35 mouse cellular contexts compared by ENCODE assay signal in genomic region chr6:54401503-54401902, GRCm38 (mm10). TPM values are rescaled to one million over a fixed set of nuclear protein-coding genes. Genes with fewer than 3 reads are reported as not detected.
"Had no signal": no experiment of that assay in that cellular context is flagged by ENCODE, and none has a peak within 500 bp of the region (broad histone marks: within the 10 kb centered on the region; RNA-seq: fewer than 3 reads in every experiment).

No protein-coding gene starts in this region.

- H3K27me3 ChIP-seq: limb, embryonic 12.5 days; limb, embryonic 13.5 days; limb, embryonic 15.5 days; liver, embryonic 12.5 days; liver, embryonic 13.5 days; liver, embryonic 15.5 days; lung, embryonic 15.5 days; midbrain, embryonic 12.5 days; midbrain, embryonic 13.5 days; midbrain, embryonic 15.5 days; neural tube, embryonic 12.5 days had no signal

- H3K9ac ChIP-seq: limb, embryonic 12.5 days; limb, embryonic 13.5 days; limb, embryonic 15.5 days; liver, embryonic 12.5 days; liver, embryonic 13.5 days; liver, embryonic 14.5 days; liver, embryonic 15.5 days; liver, postnatal 0 days; lung, embryonic 14.5 days; lung, embryonic 15.5 days; midbrain, embryonic 12.5 days; midbrain, embryonic 13.5 days; midbrain, embryonic 15.5 days; neural tube, embryonic 12.5 days had no signal

- ATAC-seq: liver, embryonic 12.5 days; liver, postnatal 0 days; lung, postnatal 0 days; midbrain, embryonic 13.5 days; midbrain, embryonic 15.5 days; midbrain, embryonic 16.5 days had no signal

- H3K27ac ChIP-seq: limb, embryonic 10.5 days; limb, embryonic 12.5 days; limb, embryonic 13.5 days; limb, embryonic 15.5 days; liver, embryonic 12.5 days; liver, embryonic 13.5 days; liver, embryonic 14.5 days; liver, embryonic 15.5 days; lung, embryonic 15.5 days; macrophage; midbrain, embryonic 10.5 days; midbrain, embryonic 12.5 days; midbrain, embryonic 13.5 days; midbrain, embryonic 15.5 days; neural tube, embryonic 12.5 days had no signal

- H3K9me3 ChIP-seq: limb, embryonic 10.5 days; limb, embryonic 12.5 days; limb, embryonic 13.5 days; limb, embryonic 15.5 days; liver, embryonic 12.5 days; liver, embryonic 13.5 days; liver, embryonic 15.5 days; lung, embryonic 15.5 days; midbrain, embryonic 10.5 days; midbrain, embryonic 12.5 days; midbrain, embryonic 13.5 days; midbrain, embryonic 15.5 days; neural tube, embryonic 12.5 days had no signal

- H3K36me3 ChIP-seq: limb, embryonic 10.5 days; limb, embryonic 12.5 days; limb, embryonic 13.5 days; limb, embryonic 15.5 days; liver, embryonic 12.5 days; liver, embryonic 13.5 days; liver, embryonic 15.5 days; lung, embryonic 15.5 days; midbrain, embryonic 10.5 days; midbrain, embryonic 12.5 days; midbrain, embryonic 13.5 days; midbrain, embryonic 15.5 days; neural tube, embryonic 12.5 days had no signal

- H3K4me3 ChIP-seq: limb, embryonic 10.5 days; limb, embryonic 12.5 days; limb, embryonic 13.5 days; limb, embryonic 15.5 days; liver, embryonic 12.5 days; liver, embryonic 13.5 days; liver, embryonic 15.5 days; lung, embryonic 15.5 days; megakaryocyte, embryonic 14.5 days; midbrain, embryonic 10.5 days; midbrain, embryonic 12.5 days; midbrain, embryonic 13.5 days; midbrain, embryonic 15.5 days; myocyte; neural tube, embryonic 12.5 days had no signal

- DNase-seq: left cerebral cortex, postnatal 4 days; liver; liver, embryonic 13.5 days; liver, postnatal 0 days; lung, adult 18-20 months; lung, adult 2 months; lung, embryonic 14.5 days; lung, postnatal 10 days; lung, postnatal 14 days; lung, postnatal 36 days; lung, postnatal 4 days; midbrain, embryonic 14.5 days had no signal

- H3K4me1 ChIP-seq: liver, embryonic 12.5 days; liver, embryonic 13.5 days; liver, embryonic 15.5 days; midbrain, embryonic 10.5 days; neural tube, embryonic 12.5 days had no signal

- H3K4me2 ChIP-seq: limb, embryonic 12.5 days; limb, embryonic 13.5 days; limb, embryonic 15.5 days; liver, embryonic 11.5 days; liver, embryonic 12.5 days; liver, embryonic 13.5 days; liver, embryonic 15.5 days; lung, embryonic 14.5 days; lung, embryonic 15.5 days; midbrain, embryonic 11.5 days; midbrain, embryonic 12.5 days; midbrain, embryonic 13.5 days; midbrain, embryonic 15.5 days; neural tube, embryonic 12.5 days had no signal

RNA-seq across cellular contexts. Expression of gene Wipf3, which starts 27.9 kb away (rescaled TPM):
- total RNA-seq: megakaryocyte progenitor cell, adult 5-6 weeks; megakaryocyte-erythroid progenitor cell, adult 5-6 weeks; monocyte, adult 5-6 weeks had no signal
- polyA plus RNA-seq: macrophage had no signal
